Mouse (Mus musculus): Measurements from ENCODE around the gene Accs. TPM values are rescaled to one million over a fixed set of nuclear protein-coding genes. Genes with fewer than 3 reads are reported as not detected.

Gene Accs
- total RNA-seq, 2 experiments from 2014 or later, result 3.4 to 5.0 TPM

- intact Hi-C loops (cut with DNase I), result no loop called here
- DNase-seq, result no peak
Observed at GRCm38 (mm10) chr2:93868566-93868965, 18.8 kb upstream of the Accs start.

- DNase-seq, result no peak
Observed at GRCm38 (mm10) chr2:93863229-93863628, 13.5 kb upstream of the Accs start.

GRCm38 (mm10) chr2:93858845-93859244, 9.1 kb upstream of the Accs start:
- intact Hi-C loops (cut with DNase I), result no loop called here
- DNase-seq, result no peak

More at GRCm38 (mm10) chr2:93863229-93863628, 13.5 kb upstream of the Accs start:
- intact Hi-C loops (cut with DNase I), result no loop called here

- no peak for DNase-seq
- intact Hi-C loops (cut with DNase I), result no loop called here
Observed at GRCm38 (mm10) chr2:93851303-93851702, 1.6 kb upstream of the Accs start.

GRCm38 (mm10) chr2:93850317-93850944, 688 bp upstream of the Accs start:
- intact Hi-C loops (cut with DNase I), result no loop called here
- no peak for DNase-seq

- intact Hi-C loops (cut with DNase I), result no loop called here
Observed at GRCm38 (mm10) chr2:93841349-93841748, 8.4 kb downstream of the Accs start.

GRCm38 (mm10) chr2:93840109-93840508, 9.6 kb downstream of the Accs start:
- intact Hi-C loops (cut with DNase I), result no loop called here
- no peak for DNase-seq

More at GRCm38 (mm10) chr2:93841349-93841748, 8.4 kb downstream of the Accs start:
- DNase-seq, result no peak

GRCm38 (mm10) chr2:93838931-93839330, 10.8 kb downstream of the Accs start:
- no peak for DNase-seq
- intact Hi-C loops (cut with DNase I), result no loop called here

GRCm38 (mm10) chr2:93836232-93836785, 13.4 kb downstream of the Accs start:
- intact Hi-C loops (cut with DNase I), result no loop called here
- no peak for DNase-seq

- intact Hi-C loops (cut with DNase I), result no loop called here
- DNase-seq, result no peak
Observed at GRCm38 (mm10) chr2:93835596-93835995, 14.1 kb downstream of the Accs start.

- intact Hi-C loops (cut with DNase I), result no loop called here
- DNase-seq, result peak; percentile 64 to 84
Observed at GRCm38 (mm10) chr2:93823519-93823918, 26.2 kb downstream of the Accs start.

- peak; percentile 95 to 97 for DNase-seq
- intact Hi-C loops (cut with DNase I), result no loop called here
Observed at GRCm38 (mm10) chr2:93822045-93822749, 27.5 kb downstream of the Accs start, which contains the start of gene Ext2. Gene Ext2 (minus strand): TSS chr2:93822568.

GRCm38 (mm10) chr2:93817791-93818190, 32.0 kb downstream of the Accs start:
- no peak for DNase-seq
- intact Hi-C loops (cut with DNase I), result no loop called here

- intact Hi-C loops (cut with DNase I), result no loop called here
- DNase-seq, result no peak
Observed at GRCm38 (mm10) chr2:93813343-93813742, 36.4 kb downstream of the Accs start.

GRCm38 (mm10) chr2:93811812-93812211, 37.9 kb downstream of the Accs start:
- intact Hi-C loops (cut with DNase I), result no loop called here
- peak; percentile 63 to 79 for DNase-seq

- intact Hi-C loops (cut with DNase I), result no loop called here
- peak; percentile 44 to 56 for DNase-seq
Observed at GRCm38 (mm10) chr2:93809931-93810330, 39.8 kb downstream of the Accs start.

- no peak for DNase-seq
- intact Hi-C loops (cut with DNase I), result no loop called here
Observed at GRCm38 (mm10) chr2:93808071-93808470, 41.7 kb downstream of the Accs start.

GRCm38 (mm10) chr2:93807440-93807839, 42.3 kb downstream of the Accs start:
- intact Hi-C loops (cut with DNase I), result no loop called here
- DNase-seq, result no peak

- intact Hi-C loops (cut with DNase I), result no loop called here
- DNase-seq, result no peak
Observed at GRCm38 (mm10) chr2:93806487-93807201, 43.1 kb downstream of the Accs start.

- DNase-seq, result no peak
- intact Hi-C loops (cut with DNase I), result no loop called here
Observed at GRCm38 (mm10) chr2:93805523-93805922, 44.2 kb downstream of the Accs start.

GRCm38 (mm10) chr2:93805066-93805465, 44.7 kb downstream of the Accs start:
- intact Hi-C loops (cut with DNase I), result no loop called here
- DNase-seq, result no peak

Data from heart, postnatal 14 days (tissue).